Mouse (Mus musculus) G1E (cell line): Measurements from ENCODE around the gene Synrg. TPM values are rescaled to one million over a fixed set of nuclear protein-coding genes. Genes with fewer than 3 reads are reported as not detected.

Experiments
- ATAC-seq: 2 replicates; pipeline ENCODE4 v1.8.0; 2016; ENCODE audit warnings: mild to moderate bottlenecking; ENCODE audit not compliant: insufficient number of reproducible peaks, poor library complexity, low FRiP score, severe bottlenecking; ENCODE audit errors: extremely low read depth
- DNase-seq: peaks from one replicate; pipeline ENCODE4 v3.0.0; 2012; ENCODE audit warnings: low spot score
- H3K27me3 ChIP-seq: 2 replicates; pipeline ENCODE4 v1.6.1; 2012; ENCODE audit warnings: mild to moderate bottlenecking, low read length, inconsistent platforms; ENCODE audit not compliant: insufficient read depth
- H3K36me3 ChIP-seq: replicated peaks from 2 replicates; pipeline ENCODE3; 2012; ENCODE audit warnings: mild to moderate bottlenecking, inconsistent platforms
- H3K4me1 ChIP-seq: 2 replicates; pipeline ENCODE4 v1.6.1; 2012; ENCODE audit warnings: low read depth, low read length, inconsistent platforms, mixed read lengths; ENCODE audit not compliant: insufficient read depth
- H3K4me3 ChIP-seq: 2 replicates; pipeline ENCODE4 v1.5.1; 2012; ENCODE audit warnings: low read depth, mild to moderate bottlenecking, inconsistent platforms, low read length, moderate library complexity, mixed read lengths
- H3K9me3 ChIP-seq: replicated peaks from 2 replicates; pipeline ENCODE4 v1.6.1; 2012; ENCODE audit warnings: inconsistent platforms
- CTCF ChIP-seq: IDR thresholded peaks from 2 replicates; pipeline ENCODE4 v1.5.1; 2012; ENCODE audit warnings: low read depth, low read length, inconsistent platforms, mixed read lengths
- GATA1 ChIP-seq: IDR thresholded peaks from 2 replicates; pipeline ENCODE4 v1.6.1; 2012; ENCODE audit warnings: borderline replicate concordance, low read length, inconsistent platforms, mixed read lengths
- GATA2 ChIP-seq: IDR thresholded peaks from 2 replicates; pipeline ENCODE4 v1.6.1; 2012; ENCODE audit warnings: low read depth, low read length, inconsistent platforms, borderline replicate concordance
- POLR2AphosphoS5 ChIP-seq: IDR thresholded peaks from 2 replicates; pipeline ENCODE4 v1.6.1; 2012; ENCODE audit warnings: low read depth, low read length, inconsistent platforms; ENCODE audit not compliant: insufficient replicate concordance
- TAL1 ChIP-seq: conservative IDR thresholded peaks from 2 replicates; pipeline ENCODE4 v1.6.1; 2012; ENCODE audit warnings: low read depth, low read length, inconsistent platforms, mixed read lengths
- polyA plus RNA-seq: library from polyadenylated mRNA; stranded (reverse); fragments of >175 nt; gene quantifications from 2 replicates; pipeline ENCODE4 v1.2.3, GENCODE M21; 2012
- total RNA-seq, 2 experiments: library from RNA; stranded (forward) in 1 of 2; stranded (reverse) in 1 of 2; fragments of 200-1000 nt in 1 of 2; fragments of >200 nt in 1 of 2; fragmentation: Nextera tagmentation in 1 of 2; gene quantifications; 2 replicates each; pipeline ENCODE4 v1.2.3; 2014 to 2017

Synrg gene
- total and polyA plus RNA-seq, 3 experiments: 10.7 to 41.7 (median 17.4) TPM

DNA sequence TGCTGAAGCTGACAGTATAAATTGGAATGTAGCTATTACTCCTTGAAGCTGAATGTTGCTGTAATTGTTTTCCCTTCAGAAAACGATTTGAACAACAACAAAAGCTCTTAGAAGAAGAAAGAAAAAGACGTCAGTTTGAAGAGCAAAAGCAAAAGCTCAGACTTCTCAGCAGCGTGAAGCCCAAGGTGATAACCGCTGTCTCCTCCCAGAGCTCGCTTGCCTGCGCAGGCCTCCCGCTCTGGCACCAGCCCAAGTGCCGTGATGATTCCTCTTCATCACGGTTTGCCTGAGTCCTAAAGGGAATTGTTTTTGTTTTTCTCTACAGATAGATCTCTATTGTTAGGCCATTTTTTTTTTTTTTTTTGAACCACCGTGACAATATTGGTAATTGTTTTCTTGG lies 17.1 kb downstream of the Synrg start:
- peaks cover 87% of the 10 kb centered on the region for H3K36me3 ChIP-seq

DNA sequence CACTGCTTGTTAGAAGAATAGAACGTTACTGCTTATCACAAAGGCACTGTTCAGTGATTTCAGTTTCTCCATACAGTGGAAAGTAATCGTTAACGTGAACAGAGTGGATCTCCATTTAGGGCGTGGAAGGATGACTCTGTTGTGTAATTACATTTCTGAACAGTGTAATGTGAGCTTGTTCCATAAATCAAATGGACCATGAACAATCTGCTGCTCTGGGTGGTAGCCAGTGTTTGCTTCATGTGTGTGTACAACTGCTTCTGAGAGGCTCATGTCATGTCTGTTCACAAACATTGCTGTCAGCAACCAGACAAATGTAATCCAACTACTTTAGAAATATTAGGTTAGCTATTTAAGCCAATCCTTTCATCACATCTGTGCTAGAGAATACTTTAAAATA lies 27.5 kb downstream of the Synrg start:
- no peak for TF ChIP-seq TAL1
- no peak for TF ChIP-seq CTCF
- TF ChIP-seq GATA2: no peak
- TF ChIP-seq POLR2AphosphoS5: no peak
- no peak for TF ChIP-seq GATA1
- Histone ChIP-seq H3K9me3 (no peaks in the 10 kb centered on the region), H3K4me1 (no peaks in the 10 kb centered on the region), H3K36me3 (peaks cover 91% of the 10 kb centered on the region), H3K4me3 (no peak overlapping the region), H3K27me3 (no peaks in the 10 kb centered on the region)
- DNase-seq: no peak
- ATAC-seq: no peak

More for the DNA sequence above, 17.1 kb downstream of the Synrg start:
- TF ChIP-seq GATA1 (no peak), CTCF (no peak), POLR2AphosphoS5 (no peak), GATA2 (no peak), TAL1 (no peak)
- Histone ChIP-seq H3K4me3 (no peak overlapping the region), H3K27me3 (no peaks in the 10 kb centered on the region), H3K4me1 (no peaks in the 10 kb centered on the region), H3K9me3 (no peaks in the 10 kb centered on the region)
- DNase-seq: no peak
- ATAC-seq: no peak

DNA sequence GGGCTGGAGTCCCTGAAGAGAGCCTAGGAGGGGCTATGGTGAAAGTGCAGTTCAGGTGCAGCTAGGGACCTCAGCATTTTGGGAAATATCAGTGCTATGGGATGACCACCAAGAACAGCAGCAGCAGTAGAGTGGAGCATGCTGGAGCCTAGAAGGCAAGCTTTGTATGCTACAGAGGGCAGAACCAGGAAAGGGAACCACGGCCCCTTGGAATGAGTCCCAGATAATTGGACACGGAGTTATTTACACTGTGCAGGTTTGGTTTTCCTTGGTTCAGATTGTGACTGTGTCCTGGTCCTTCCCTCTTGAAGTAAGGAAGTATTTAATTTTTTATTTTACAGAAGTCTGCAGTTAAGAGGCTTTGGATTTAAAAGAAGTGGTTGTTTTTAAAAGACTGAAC lies 29.2 kb downstream of the Synrg start:
- TF ChIP-seq CTCF (no peak), POLR2AphosphoS5 (no peak), GATA1 (no peak)

DNA sequence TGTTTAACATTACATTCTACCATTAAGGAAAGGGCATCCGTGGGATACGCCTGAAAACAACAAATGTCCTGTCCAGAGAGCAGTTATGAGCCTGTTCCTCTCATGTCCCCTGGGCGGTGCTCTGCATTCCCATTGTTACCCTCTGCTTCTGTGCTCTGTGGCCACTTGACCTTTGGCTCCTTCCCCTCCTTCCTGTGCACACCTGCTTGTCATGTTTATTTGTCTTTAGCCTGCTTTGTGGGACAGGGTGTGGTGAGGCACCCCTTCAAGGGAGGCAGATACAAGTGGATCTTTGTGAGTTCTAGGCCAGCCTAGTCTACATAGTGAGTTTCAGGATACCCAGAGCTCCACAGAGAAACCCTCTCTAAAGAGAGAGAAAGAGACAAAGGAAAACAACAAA lies 30.3 kb downstream of the Synrg start:
- no peaks in the 10 kb centered on the region for H3K27me3 ChIP-seq
- no peak for ATAC-seq
- H3K4me3 ChIP-seq: no peak overlapping the region
- H3K36me3 ChIP-seq: peaks cover 91% of the 10 kb centered on the region
- H3K4me1 ChIP-seq: peaks cover 9% of the 10 kb centered on the region; the same call in 1 of the 2 replicates
- H3K9me3 ChIP-seq: no peaks in the 10 kb centered on the region
- DNase-seq: no peak
- TF ChIP-seq GATA1 (no peak), TAL1 (no peak), POLR2AphosphoS5 (no peak), CTCF (no peak), GATA2 (no peak)

More for the DNA sequence above, 29.2 kb downstream of the Synrg start:
- Histone ChIP-seq H3K27me3 (no peaks in the 10 kb centered on the region), H3K4me3 (no peak overlapping the region), H3K4me1 (peaks cover under 1% of the 10 kb centered on the region; the same call in 1 of the 2 replicates), H3K36me3 (peaks cover 90% of the 10 kb centered on the region), H3K9me3 (no peaks in the 10 kb centered on the region)
- DNase-seq (no peak), ATAC-seq (no peak)

DNA sequence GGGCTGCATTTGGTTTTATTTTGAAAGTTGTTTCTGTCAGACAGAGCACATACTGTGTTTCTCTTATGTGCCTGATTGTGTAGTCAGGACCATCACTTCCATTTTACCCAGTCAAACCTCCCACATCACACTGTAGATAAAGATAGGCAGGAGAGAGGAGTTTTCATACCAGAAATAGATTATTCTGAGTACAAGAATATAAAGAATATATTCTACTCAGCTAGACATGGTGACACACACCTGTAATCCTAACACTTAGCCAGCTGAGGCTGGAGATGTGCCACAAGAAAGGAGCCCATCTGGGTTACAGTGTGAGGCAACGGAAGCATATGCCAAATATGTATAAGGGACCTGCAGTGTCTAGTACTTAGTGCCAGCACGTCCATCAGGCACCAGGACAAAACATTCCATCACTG lies 31.3 kb downstream of the Synrg start:
- Histone ChIP-seq H3K36me3 (peaks cover 87% of the 10 kb centered on the region), H3K27me3 (no peaks in the 10 kb centered on the region), H3K4me3 (no peak overlapping the region), H3K4me1 (peaks cover 12% of the 10 kb centered on the region; the same call in 1 of the 2 replicates), H3K9me3 (no peaks in the 10 kb centered on the region)
- no peak for TF ChIP-seq CTCF
- DNase-seq: no peak
- ATAC-seq: no peak

DNA sequence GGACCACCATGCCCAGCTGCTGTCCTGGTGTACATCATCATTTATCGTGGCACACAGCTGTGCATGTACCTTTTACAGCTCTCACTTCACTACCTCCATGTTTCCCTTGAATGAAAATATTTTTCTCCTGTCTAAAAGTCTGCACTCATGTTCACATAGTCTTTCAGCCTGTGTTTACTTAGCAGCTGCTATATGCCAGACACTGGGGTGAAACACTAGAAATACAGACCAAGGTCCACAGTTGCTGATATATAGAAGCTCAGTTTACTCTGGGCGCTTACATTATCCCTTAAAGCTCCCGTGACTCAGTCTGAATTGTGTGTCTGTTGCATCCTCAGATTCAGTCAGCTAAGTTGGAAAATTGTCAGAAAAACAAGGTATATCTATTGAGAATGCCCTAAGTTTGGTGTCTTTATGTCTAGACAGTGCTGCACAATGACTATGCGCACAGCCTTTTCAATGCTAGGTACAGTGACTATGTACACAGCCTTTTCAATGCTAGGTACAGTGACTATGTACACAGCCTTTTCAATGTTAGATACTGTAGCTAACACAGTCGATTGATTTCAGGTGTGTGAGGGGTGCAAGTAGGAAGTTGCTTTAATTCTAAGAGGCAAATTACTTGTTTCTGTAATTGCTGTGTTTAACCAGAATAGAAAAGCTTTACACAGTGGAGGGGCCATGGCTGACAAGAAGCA lies 33.1 kb downstream of the Synrg start:
- Histone ChIP-seq H3K27me3 (no peaks in the 10 kb centered on the region), H3K36me3 (peaks cover 89% of the 10 kb centered on the region), H3K4me1 (peaks cover 12% of the 10 kb centered on the region; the same call in 1 of the 2 replicates), H3K4me3 (no peak overlapping the region), H3K9me3 (no peaks in the 10 kb centered on the region)
- ATAC-seq (no peak), DNase-seq (no peak)
- TF ChIP-seq CTCF (no peak), GATA1 (no peak), TAL1 (no peak), GATA2 (no peak), POLR2AphosphoS5 (no peak)

DNA sequence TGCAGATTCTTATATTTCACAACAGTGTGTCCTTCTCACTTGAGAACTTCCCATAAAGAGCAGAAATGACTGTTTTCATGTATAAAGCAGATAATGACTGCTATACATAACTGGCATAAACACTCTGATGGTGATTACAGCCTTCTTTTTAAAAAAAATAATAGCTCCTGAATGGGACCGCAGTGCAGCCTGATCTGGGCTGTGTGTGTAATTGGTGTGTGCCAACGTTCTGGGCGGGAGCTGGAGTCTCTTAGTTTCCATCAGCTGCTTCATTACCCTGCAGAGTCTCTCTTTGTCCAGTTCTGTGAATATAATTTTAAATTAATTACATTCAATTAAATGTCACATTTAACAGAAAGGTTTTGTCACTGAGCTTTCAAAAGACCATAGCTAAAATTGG lies 34.8 kb downstream of the Synrg start:
- no peak for TF ChIP-seq TAL1
- no peak for TF ChIP-seq GATA1
- no peak for TF ChIP-seq POLR2AphosphoS5
- no peak for TF ChIP-seq CTCF
- no peak for TF ChIP-seq GATA2
- DNase-seq (no peak), ATAC-seq (no peak)
- H3K36me3 ChIP-seq: peaks cover 88% of the 10 kb centered on the region
- H3K27me3 ChIP-seq: no peaks in the 10 kb centered on the region
- H3K4me3 ChIP-seq: no peak overlapping the region
- no peaks in the 10 kb centered on the region for H3K9me3 ChIP-seq
- peaks cover 12% of the 10 kb centered on the region; the same call in 1 of the 2 replicates for H3K4me1 ChIP-seq
